Mouse (Mus musculus) forebrain, embryonic 13.5 days (tissue): ENCODE data around the gene Colgalt2. TPM values are rescaled to one million over a fixed set of nuclear protein-coding genes. Genes with fewer than 3 reads are reported as not detected.
A peak's percentile ranks its signal among the peaks of the same experiment; 100 is the strongest.

Experiments used
- ATAC-seq: fragments of 200-750 bp; cut with Nextera tagmentation; 2 replicates; pipeline ENCODE4 v1.8.0; 2017
- H3K27ac ChIP-seq: fragments of 300-500 bp; sonication (generic); 2 replicates; pipeline ENCODE4 v1.5.1; 2015; ENCODE audit warnings: inconsistent platforms, mild to moderate bottlenecking, moderate library complexity
- H3K27me3 ChIP-seq: fragments of 300-500 bp; sonication (generic); 2 replicates; pipeline ENCODE4 v1.6.1; 2015; ENCODE audit warnings: mild to moderate bottlenecking, inconsistent platforms
- H3K36me3 ChIP-seq: fragments of 300-500 bp; sonication (generic); 2 replicates; pipeline ENCODE4 v1.6.1; 2015; ENCODE audit warnings: mild to moderate bottlenecking, inconsistent platforms; ENCODE audit not compliant: poor library complexity, severe bottlenecking
- H3K4me1 ChIP-seq: fragments of 300-500 bp; sonication (generic); 2 replicates; pipeline ENCODE4 v1.6.1; 2015; ENCODE audit warnings: inconsistent platforms
- H3K4me2 ChIP-seq: fragments of 300-500 bp; sonication (generic); 2 replicates; pipeline ENCODE4 v1.6.1; 2015; ENCODE audit warnings: inconsistent platforms, mild to moderate bottlenecking, moderate library complexity
- H3K4me3 ChIP-seq: fragments of 300-500 bp; sonication (generic); 2 replicates; pipeline ENCODE4 v1.5.1; 2015; ENCODE audit warnings: mild to moderate bottlenecking, inconsistent platforms
- H3K9ac ChIP-seq: fragments of 300-500 bp; sonication (generic); 2 replicates; pipeline ENCODE4 v1.6.1; 2015; ENCODE audit warnings: mild to moderate bottlenecking, inconsistent platforms
- H3K9me3 ChIP-seq: fragments of 300-500 bp; sonication (generic); replicated peaks from 2 replicates; pipeline ENCODE4 v1.6.1; 2016; ENCODE audit warnings: inconsistent platforms
- WGBS: fragments of 180-500 bp; shearing (Covaris S2); methylation state at CpG from one replicate; pipeline ENCODE4 v1.1.7; 2015; 5-methylcytosine and 5-hydroxymethylcytosine counted together
- polyA plus RNA-seq: library from polyadenylated mRNA; unstranded; fragments of >200 nt; fragmentation: Nextera tagmentation; extraction: Ambion mirVana; gene quantifications from 2 replicates; pipeline ENCODE4 v1.2.1, GENCODE M21; 2015

Colgalt2 gene
- polyA plus RNA-seq, 1 experiment from 2014 or later, result 1.3 TPM

DNA sequence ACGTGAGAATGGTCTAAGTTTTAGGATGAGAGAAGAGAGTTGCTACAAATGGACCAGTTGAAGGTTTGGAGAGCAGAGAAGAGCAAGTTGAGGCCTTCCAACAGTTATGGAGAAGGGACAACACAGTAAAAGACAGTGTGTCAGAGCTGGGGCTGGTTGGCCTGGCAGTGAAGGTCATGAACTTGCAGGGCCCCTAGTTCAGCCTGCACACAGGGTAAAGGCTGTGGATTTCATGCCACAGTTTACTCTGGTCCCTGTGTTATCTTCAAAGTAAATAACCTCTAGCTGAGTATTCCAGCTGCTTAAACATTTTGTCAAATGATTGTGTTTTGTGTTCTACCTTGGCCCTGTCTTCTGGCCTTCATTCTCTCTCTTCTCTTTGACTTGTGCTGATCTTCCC, 922 bp upstream of the Colgalt2 start:
- H3K4me3 ChIP-seq, result no peak overlapping the region
- peaks cover 16% of the 10 kb centered on the region; the same call in 1 of the 2 replicates for H3K4me1 ChIP-seq
- no peak overlapping the region for H3K9ac ChIP-seq
- no peak overlapping the region for H3K27ac ChIP-seq
- no peak overlapping the region for H3K4me2 ChIP-seq
- 58% methylated on average over 1 of the region's 1 CpGs for WGBS
- H3K9me3 ChIP-seq, result no peaks in the 10 kb centered on the region
- no peaks in the 10 kb centered on the region for H3K36me3 ChIP-seq
- no peak for ATAC-seq
- H3K27me3 ChIP-seq, result peaks cover 17% of the 10 kb centered on the region

- H3K27ac ChIP-seq, result no peak overlapping the region
- H3K4me1 ChIP-seq, result peaks cover 16% of the 10 kb centered on the region; the same call in 1 of the 2 replicates
- peak overlapping the region; percentile 75 for H3K9ac ChIP-seq
- 8% methylated on average over 14 of the region's 14 CpGs for WGBS
- no peaks in the 10 kb centered on the region for H3K9me3 ChIP-seq
- H3K27me3 ChIP-seq, result peaks cover 17% of the 10 kb centered on the region
- no peaks in the 10 kb centered on the region for H3K36me3 ChIP-seq
- peak; percentile 15; the same call in 1 of the 2 replicates for ATAC-seq
- peak overlapping the region; percentile 96 for H3K4me2 ChIP-seq
- peak overlapping the region; percentile 65 for H3K4me3 ChIP-seq
These were observed 1.2 kb downstream of the Colgalt2 start for GRCm38 (mm10) chr1:152400556-152401540.

DNA sequence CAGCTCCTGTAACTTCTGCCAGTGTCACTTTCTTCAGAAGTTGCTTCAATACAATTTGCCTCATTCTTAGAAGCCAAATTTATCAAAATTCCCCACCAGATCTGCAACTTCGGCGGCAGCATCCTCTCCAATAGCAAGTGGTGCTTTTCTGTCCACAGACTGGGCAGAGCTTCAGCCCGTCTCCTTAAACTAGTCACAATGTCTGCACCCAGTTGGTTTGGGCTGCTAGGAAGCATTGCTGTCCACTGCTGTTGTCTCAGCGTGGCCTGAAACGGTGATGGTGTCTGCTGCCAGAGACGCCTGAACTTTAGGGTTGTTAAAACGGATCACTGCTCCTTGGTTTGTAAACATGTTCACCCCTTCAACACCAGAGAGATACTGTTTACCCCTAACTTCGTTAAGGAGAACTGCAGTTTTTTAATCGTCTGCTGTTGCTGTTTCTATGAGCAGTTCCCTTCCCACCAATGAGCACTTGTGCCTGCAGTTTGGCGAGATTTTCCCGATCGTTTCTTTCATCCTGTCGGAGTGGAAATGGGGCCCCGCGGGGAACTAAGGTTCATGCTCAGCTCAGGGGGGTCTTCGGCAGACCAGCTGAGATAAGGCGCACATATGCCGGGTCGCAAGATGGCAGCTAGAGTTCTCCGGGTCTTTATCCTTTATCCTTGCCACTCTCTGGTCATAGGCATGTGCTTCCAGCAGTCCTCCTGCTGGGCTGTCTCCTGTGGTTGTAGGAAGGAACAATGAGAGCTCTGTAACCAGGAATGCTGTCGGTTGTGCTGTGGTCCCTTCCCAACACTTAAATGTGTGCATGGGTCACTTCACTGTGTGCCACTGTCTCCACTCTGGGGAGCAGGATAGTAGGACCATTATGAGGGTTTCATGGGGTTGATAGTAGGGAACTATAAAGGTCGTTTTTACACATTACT, 7.7 kb downstream of the Colgalt2 start:
- Histone ChIP-seq H3K4me1 (0 out of 2 replicates have a peak, but pooled peaks cover 10% of the 10 kb centered on the region), H3K4me3 (no peak overlapping the region), H3K9ac (no peak overlapping the region), H3K9me3 (0 out of 2 replicates have a peak, but pooled peaks cover 4% of the 10 kb centered on the region), H3K27ac (no peak overlapping the region), H3K4me2 (peak overlapping the region; percentile 29), H3K36me3 (no peaks in the 10 kb centered on the region), H3K27me3 (no peaks in the 10 kb centered on the region)
- 43% methylated on average over 22 of the region's 22 CpGs for WGBS
- ATAC-seq, result no peak

DNA sequence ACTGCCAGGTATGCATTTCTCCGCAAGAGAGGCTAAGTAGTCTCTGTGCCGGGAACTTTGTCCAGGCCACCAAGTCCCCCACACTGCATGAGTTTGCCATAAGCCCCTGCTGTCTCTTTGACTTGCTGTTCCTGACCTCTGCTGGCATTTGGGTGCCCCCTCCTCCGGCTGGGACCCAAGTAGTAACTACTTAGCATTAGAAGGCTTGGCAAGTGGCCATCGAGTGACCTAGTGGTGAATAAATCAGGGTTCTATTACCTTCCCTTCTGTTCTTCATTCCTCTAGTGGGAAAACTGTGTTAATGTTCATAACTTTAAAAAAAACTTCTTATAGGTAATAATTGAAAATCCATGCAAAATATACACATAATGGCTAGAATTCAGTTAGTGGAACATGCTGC, 9.7 kb downstream of the Colgalt2 start:
- 0 out of 2 replicates have a peak, but pooled peaks cover 6% of the 10 kb centered on the region for H3K9me3 ChIP-seq
- peaks cover 11% of the 10 kb centered on the region; the same call in 1 of the 2 replicates for H3K4me1 ChIP-seq
- no peak overlapping the region for H3K4me2 ChIP-seq
- H3K4me3 ChIP-seq, result no peak overlapping the region
- no peaks in the 10 kb centered on the region for H3K36me3 ChIP-seq
- H3K27me3 ChIP-seq, result no peaks in the 10 kb centered on the region
- no peak overlapping the region for H3K27ac ChIP-seq
- no peak for ATAC-seq
- WGBS, result 85% methylated on average over 4 of the region's 4 CpGs
- no peak overlapping the region for H3K9ac ChIP-seq

GRCm38 (mm10) chr1:152410657-152411056, 11.0 kb downstream of the Colgalt2 start:
- Histone ChIP-seq H3K9ac (no peak overlapping the region), H3K4me2 (no peak overlapping the region), H3K27ac (no peak overlapping the region), H3K27me3 (no peaks in the 10 kb centered on the region), H3K9me3 (0 out of 2 replicates have a peak, but pooled peaks cover 6% of the 10 kb centered on the region), H3K4me1 (peaks cover 13% of the 10 kb centered on the region; the same call in 1 of the 2 replicates), H3K36me3 (no peaks in the 10 kb centered on the region), H3K4me3 (no peak overlapping the region)
- peak; percentile 72; the same call in 1 of the 2 replicates for ATAC-seq
- 83% methylated on average over 3 of the region's 3 CpGs for WGBS

DNA sequence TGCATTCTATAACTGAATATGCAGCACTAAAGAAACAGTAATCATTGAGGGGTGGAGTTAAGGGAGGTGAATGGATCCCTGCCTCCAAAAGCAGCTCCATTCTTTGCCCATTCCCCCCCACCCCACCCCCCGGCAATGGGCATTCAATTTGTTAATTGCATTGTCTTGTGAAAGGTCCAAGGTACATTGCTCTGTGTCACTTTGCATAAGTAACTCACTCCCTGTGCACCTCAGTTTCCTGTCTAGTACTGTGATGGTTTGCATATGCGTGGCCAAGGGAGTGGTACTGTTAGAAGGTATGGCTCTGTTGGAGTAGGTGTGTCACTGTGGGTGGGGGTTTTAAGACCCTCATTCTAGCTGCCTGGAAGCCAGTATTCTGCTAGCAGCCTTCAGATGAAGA, 13.5 kb downstream of the Colgalt2 start:
- H3K36me3 ChIP-seq, result no peaks in the 10 kb centered on the region
- H3K9ac ChIP-seq, result no peak overlapping the region
- no peaks in the 10 kb centered on the region for H3K27me3 ChIP-seq
- no peak for ATAC-seq
- 88% methylated on average over 2 of the region's 2 CpGs for WGBS
- H3K4me2 ChIP-seq, result no peak overlapping the region
- 0 out of 2 replicates have a peak, but pooled peaks cover 6% of the 10 kb centered on the region for H3K9me3 ChIP-seq
- peaks cover 3% of the 10 kb centered on the region; the same call in 1 of the 2 replicates for H3K4me1 ChIP-seq
- H3K4me3 ChIP-seq, result no peak overlapping the region
- H3K27ac ChIP-seq, result no peak overlapping the region

DNA sequence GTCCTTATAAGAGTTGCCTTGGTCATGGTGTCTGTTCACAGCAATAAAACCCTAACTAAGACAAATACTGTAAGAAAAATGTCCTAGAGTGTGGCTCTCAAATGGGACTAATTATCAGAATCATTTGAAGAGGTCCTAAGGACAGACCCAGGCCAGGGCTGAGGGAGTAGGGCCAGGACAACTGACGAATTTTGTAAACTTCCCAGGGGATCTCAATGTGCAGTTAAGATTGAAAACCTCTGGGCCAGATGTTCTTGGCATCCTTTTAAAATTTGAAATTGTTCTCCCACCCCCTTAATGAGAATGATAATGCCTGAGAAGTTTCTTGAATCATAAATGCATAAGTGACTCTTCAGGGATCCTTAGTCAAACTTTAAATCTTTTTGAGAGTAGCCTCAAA, 14.3 kb downstream of the Colgalt2 start:
- no peak overlapping the region for H3K27ac ChIP-seq
- no peaks in the 10 kb centered on the region for H3K27me3 ChIP-seq
- no peak overlapping the region for H3K4me2 ChIP-seq
- H3K9ac ChIP-seq, result no peak overlapping the region
- WGBS, result 84% methylated on average over 1 of the region's 1 CpGs
- no peaks in the 10 kb centered on the region for H3K36me3 ChIP-seq
- H3K4me3 ChIP-seq, result no peak overlapping the region
- no peak for ATAC-seq
- H3K9me3 ChIP-seq, result 0 out of 2 replicates have a peak, but pooled peaks cover 6% of the 10 kb centered on the region
- H3K4me1 ChIP-seq, result peaks cover 3% of the 10 kb centered on the region; the same call in 1 of the 2 replicates

- Histone ChIP-seq H3K9ac (no peak overlapping the region), H3K4me2 (no peak overlapping the region), H3K9me3 (0 out of 2 replicates have a peak, but pooled peaks cover 6% of the 10 kb centered on the region), H3K27ac (no peak overlapping the region), H3K36me3 (no peaks in the 10 kb centered on the region), H3K27me3 (no peaks in the 10 kb centered on the region), H3K4me1 (peaks cover 3% of the 10 kb centered on the region; the same call in 1 of the 2 replicates), H3K4me3 (no peak overlapping the region)
- ATAC-seq, result peak; percentile 53
- WGBS, result 81% methylated on average over 10 of the region's 10 CpGs
These were observed 14.8 kb downstream of the Colgalt2 start for GRCm38 (mm10) chr1:152414451-152414850.

GRCm38 (mm10) chr1:152416306-152416904, 16.8 kb downstream of the Colgalt2 start:
- H3K9ac ChIP-seq, result no peak overlapping the region
- ATAC-seq, result no peak
- no peak overlapping the region for H3K27ac ChIP-seq
- H3K4me2 ChIP-seq, result no peak overlapping the region
- H3K9me3 ChIP-seq, result 0 out of 2 replicates have a peak, but pooled peaks cover 6% of the 10 kb centered on the region
- WGBS, result 88% methylated on average over 13 of the region's 13 CpGs
- no peak overlapping the region for H3K4me3 ChIP-seq
- H3K4me1 ChIP-seq, result peaks cover 3% of the 10 kb centered on the region; the same call in 1 of the 2 replicates
- H3K27me3 ChIP-seq, result no peaks in the 10 kb centered on the region
- no peaks in the 10 kb centered on the region for H3K36me3 ChIP-seq

- 57% methylated on average over 5 of the region's 5 CpGs for WGBS
- no peaks in the 10 kb centered on the region for H3K9me3 ChIP-seq
- peaks cover 3% of the 10 kb centered on the region; the same call in 1 of the 2 replicates for H3K4me1 ChIP-seq
- ATAC-seq, result no peak
- no peak overlapping the region for H3K4me3 ChIP-seq
- H3K36me3 ChIP-seq, result no peaks in the 10 kb centered on the region
- H3K4me2 ChIP-seq, result no peak overlapping the region
- no peak overlapping the region for H3K9ac ChIP-seq
- H3K27ac ChIP-seq, result no peak overlapping the region
- no peaks in the 10 kb centered on the region for H3K27me3 ChIP-seq
These were observed 18.0 kb downstream of the Colgalt2 start for GRCm38 (mm10) chr1:152417602-152418001.

- ATAC-seq, result no peak
- H3K9me3 ChIP-seq, result no peaks in the 10 kb centered on the region
- no peak overlapping the region for H3K4me3 ChIP-seq
- peaks cover 4% of the 10 kb centered on the region; the same call in 1 of the 2 replicates for H3K27me3 ChIP-seq
- no peaks in the 10 kb centered on the region for H3K36me3 ChIP-seq
- no peak overlapping the region for H3K9ac ChIP-seq
- H3K4me1 ChIP-seq, result no peaks in the 10 kb centered on the region
- no peak overlapping the region for H3K27ac ChIP-seq
- H3K4me2 ChIP-seq, result no peak overlapping the region
- 87% methylated on average over 3 of the region's 3 CpGs for WGBS
These were observed 22.7 kb downstream of the Colgalt2 start for GRCm38 (mm10) chr1:152422295-152422694.
